Mouse (Mus musculus) limb, embryonic 13.5 days (tissue): ENCODE results near the gene Wnk1. TPM values are rescaled to one million over a fixed set of nuclear protein-coding genes. Genes with fewer than 3 reads are reported as not detected.

ENCODE experiments used
- ATAC-seq: fragments of 200-750 bp; cut with Nextera tagmentation; 2 replicates; pipeline ENCODE4 v1.8.0; 2017; ENCODE audit warnings: low read depth, moderate number of reproducible peaks, moderate TSS enrichment; ENCODE audit not compliant: low FRiP score
- H3K27ac ChIP-seq: fragments of 300-500 bp; sonication (generic); 2 replicates; pipeline ENCODE4 v1.5.1; 2015; ENCODE audit warnings: inconsistent platforms, mild to moderate bottlenecking, moderate library complexity
- H3K27me3 ChIP-seq: fragments of 300-500 bp; sonication (generic); 2 replicates; pipeline ENCODE4 v1.6.1; 2015; ENCODE audit warnings: mild to moderate bottlenecking, inconsistent platforms
- H3K36me3 ChIP-seq: fragments of 300-500 bp; sonication (generic); 2 replicates; pipeline ENCODE4 v1.6.1; 2015; ENCODE audit warnings: inconsistent platforms, mild to moderate bottlenecking, moderate library complexity
- H3K4me1 ChIP-seq: fragments of 300-500 bp; sonication (generic); 2 replicates; pipeline ENCODE4 v1.6.1; 2015; ENCODE audit warnings: inconsistent platforms
- H3K4me2 ChIP-seq: fragments of 300-500 bp; sonication (generic); replicated peaks from 2 replicates; pipeline ENCODE4 v1.6.1; 2015; ENCODE audit warnings: inconsistent platforms, mild to moderate bottlenecking, moderate library complexity
- H3K4me3 ChIP-seq: fragments of 300-500 bp; sonication (generic); 2 replicates; pipeline ENCODE4 v1.5.1; 2015; ENCODE audit warnings: moderate library complexity, mild to moderate bottlenecking, inconsistent platforms
- H3K9ac ChIP-seq: fragments of 300-500 bp; sonication (generic); 2 replicates; pipeline ENCODE4 v1.6.1; 2015; ENCODE audit warnings: mild to moderate bottlenecking, inconsistent platforms
- H3K9me3 ChIP-seq: fragments of 300-500 bp; sonication (generic); 2 replicates; pipeline ENCODE4 v1.6.1; 2016; ENCODE audit warnings: inconsistent platforms
- WGBS: fragments of 180-500 bp; shearing (Covaris S2); methylation state at CpG from one replicate; pipeline ENCODE4 v1.1.7; 2015; 5-methylcytosine and 5-hydroxymethylcytosine counted together
- polyA plus RNA-seq: library from polyadenylated mRNA; unstranded; fragments of >200 nt; fragmentation: Nextera tagmentation; extraction: Ambion mirVana; gene quantifications from 2 replicates; pipeline ENCODE4 v1.2.1, GENCODE M21; 2015

Wnk1 gene
- polyA plus RNA-seq, 1 experiment from 2014 or later = 68.9 TPM

GRCm38 (mm10) chr6:120039256-120039563 is 738 bp upstream of the Wnk1 start:
- H3K9ac ChIP-seq = peak overlapping the region; percentile 59
- ATAC-seq = no peak
- peaks cover 19% of the 10 kb centered on the region for H3K4me1 ChIP-seq
- under 1% methylated on average over 9 of the region's 9 CpGs for WGBS
- peak overlapping the region; percentile 87 for H3K4me2 ChIP-seq
- peak overlapping the region; percentile 84 for H3K27ac ChIP-seq
- peak overlapping the region; percentile 97 for H3K4me3 ChIP-seq
- no peaks in the 10 kb centered on the region for H3K9me3 ChIP-seq
- H3K36me3 ChIP-seq = no peaks in the 10 kb centered on the region
- no peaks in the 10 kb centered on the region for H3K27me3 ChIP-seq

- H3K27me3 ChIP-seq = no peaks in the 10 kb centered on the region
- H3K27ac ChIP-seq = peak overlapping the region; percentile 99
- no peaks in the 10 kb centered on the region for H3K36me3 ChIP-seq
- WGBS = under 1% methylated on average over 71 of the region's 85 CpGs
- peak overlapping the region; percentile 95 for H3K9ac ChIP-seq
- peaks cover 19% of the 10 kb centered on the region for H3K4me1 ChIP-seq
- H3K4me2 ChIP-seq = peak overlapping the region; percentile 94
- H3K4me3 ChIP-seq = peak overlapping the region; percentile 97
- ATAC-seq = peak; percentile 64
- H3K9me3 ChIP-seq = no peaks in the 10 kb centered on the region
Measured at GRCm38 (mm10) chr6:120037636-120038365, 671 bp downstream of the Wnk1 start.

- Histone ChIP-seq H3K4me2 (peak overlapping the region; percentile 94), H3K27me3 (no peaks in the 10 kb centered on the region), H3K36me3 (no peaks in the 10 kb centered on the region), H3K4me3 (peak overlapping the region; percentile 97), H3K9ac (peak overlapping the region; percentile 95), H3K9me3 (no peaks in the 10 kb centered on the region), H3K4me1 (peaks cover 19% of the 10 kb centered on the region), H3K27ac (0 out of 2 replicates have a peak overlapping the region, but pooled peaks have one; percentile 99)
- under 1% methylated on average over 51 of the region's 51 CpGs for WGBS
- ATAC-seq = no peak
Measured at GRCm38 (mm10) chr6:120037004-120037635, 1.4 kb downstream of the Wnk1 start.

- H3K36me3 ChIP-seq = peaks cover 23% of the 10 kb centered on the region
Measured at GRCm38 (mm10) chr6:120024577-120024976, 13.9 kb downstream of the Wnk1 start.

GRCm38 (mm10) chr6:120023746-120024145 is 14.7 kb downstream of the Wnk1 start:
- Histone ChIP-seq H3K27ac (no peak overlapping the region), H3K4me3 (no peak overlapping the region), H3K4me2 (no peak overlapping the region), H3K36me3 (peaks cover 15% of the 10 kb centered on the region), H3K9me3 (0 out of 2 replicates have a peak, but pooled peaks cover 1% of the 10 kb centered on the region), H3K27me3 (no peaks in the 10 kb centered on the region), H3K9ac (no peak overlapping the region), H3K4me1 (peaks cover 7% of the 10 kb centered on the region; the same call in 1 of the 2 replicates)
- 21% methylated on average over 1 of the region's 1 CpGs for WGBS
- no peak for ATAC-seq

More at GRCm38 (mm10) chr6:120024577-120024976, 13.9 kb downstream of the Wnk1 start:
- Histone ChIP-seq H3K9ac (no peak overlapping the region), H3K4me1 (peaks cover 7% of the 10 kb centered on the region; the same call in 1 of the 2 replicates), H3K27ac (no peak overlapping the region), H3K4me3 (no peak overlapping the region), H3K9me3 (0 out of 2 replicates have a peak, but pooled peaks cover 7% of the 10 kb centered on the region), H3K4me2 (no peak overlapping the region), H3K27me3 (no peaks in the 10 kb centered on the region)
- no peak for ATAC-seq

- H3K9me3 ChIP-seq = no peaks in the 10 kb centered on the region
- no peak overlapping the region for H3K27ac ChIP-seq
- WGBS = 92% methylated on average over 3 of the region's 3 CpGs
- H3K4me2 ChIP-seq = no peak overlapping the region
- H3K36me3 ChIP-seq = peaks cover 11% of the 10 kb centered on the region
- ATAC-seq = no peak
- no peak overlapping the region for H3K9ac ChIP-seq
- no peak overlapping the region for H3K4me3 ChIP-seq
- peaks cover 7% of the 10 kb centered on the region; the same call in 1 of the 2 replicates for H3K4me1 ChIP-seq
- no peaks in the 10 kb centered on the region for H3K27me3 ChIP-seq
Measured at GRCm38 (mm10) chr6:120022042-120022441, 16.4 kb downstream of the Wnk1 start.

GRCm38 (mm10) chr6:120019697-120020096 is 18.8 kb downstream of the Wnk1 start:
- Histone ChIP-seq H3K4me2 (no peak overlapping the region), H3K4me1 (peaks cover 9% of the 10 kb centered on the region), H3K27me3 (no peaks in the 10 kb centered on the region), H3K9me3 (no peaks in the 10 kb centered on the region), H3K27ac (no peak overlapping the region), H3K4me3 (no peak overlapping the region), H3K9ac (no peak overlapping the region), H3K36me3 (no peaks in the 10 kb centered on the region)
- 94% methylated on average over 2 of the region's 2 CpGs for WGBS
- ATAC-seq = no peak

GRCm38 (mm10) chr6:120013125-120013524 is 25.3 kb downstream of the Wnk1 start:
- Histone ChIP-seq H3K4me1 (peaks cover 6% of the 10 kb centered on the region; the same call in 1 of the 2 replicates), H3K27ac (no peak overlapping the region), H3K9me3 (no peaks in the 10 kb centered on the region), H3K4me2 (no peak overlapping the region), H3K4me3 (no peak overlapping the region), H3K36me3 (no peaks in the 10 kb centered on the region), H3K27me3 (no peaks in the 10 kb centered on the region), H3K9ac (no peak overlapping the region)
- WGBS = 82% methylated on average over 1 of the region's 1 CpGs
- no peak for ATAC-seq

GRCm38 (mm10) chr6:120011440-120011839 is 27.0 kb downstream of the Wnk1 start:
- H3K4me3 ChIP-seq = no peak overlapping the region
- peaks cover 6% of the 10 kb centered on the region; the same call in 1 of the 2 replicates for H3K4me1 ChIP-seq
- H3K36me3 ChIP-seq = no peaks in the 10 kb centered on the region
- H3K4me2 ChIP-seq = no peak overlapping the region
- 86% methylated on average over 1 of the region's 1 CpGs for WGBS
- no peak for ATAC-seq
- H3K9ac ChIP-seq = no peak overlapping the region
- H3K27ac ChIP-seq = no peak overlapping the region
- no peaks in the 10 kb centered on the region for H3K27me3 ChIP-seq
- no peaks in the 10 kb centered on the region for H3K9me3 ChIP-seq

- peaks cover 6% of the 10 kb centered on the region; the same call in 1 of the 2 replicates for H3K4me1 ChIP-seq
- H3K36me3 ChIP-seq = no peaks in the 10 kb centered on the region
- no peak overlapping the region for H3K27ac ChIP-seq
- H3K9ac ChIP-seq = no peak overlapping the region
- H3K9me3 ChIP-seq = no peaks in the 10 kb centered on the region
- no peak for ATAC-seq
- H3K4me2 ChIP-seq = no peak overlapping the region
- 79% methylated on average over 1 of the region's 1 CpGs for WGBS
- H3K4me3 ChIP-seq = no peak overlapping the region
- no peaks in the 10 kb centered on the region for H3K27me3 ChIP-seq
Measured at GRCm38 (mm10) chr6:120011001-120011400, 27.5 kb downstream of the Wnk1 start.

- no peak overlapping the region for H3K4me2 ChIP-seq
- H3K27ac ChIP-seq = no peak overlapping the region
- no peak overlapping the region for H3K9ac ChIP-seq
- H3K36me3 ChIP-seq = no peaks in the 10 kb centered on the region
- H3K4me1 ChIP-seq = peaks cover 6% of the 10 kb centered on the region; the same call in 1 of the 2 replicates
- no peaks in the 10 kb centered on the region for H3K9me3 ChIP-seq
- ATAC-seq = no peak
- H3K27me3 ChIP-seq = no peaks in the 10 kb centered on the region
- H3K4me3 ChIP-seq = no peak overlapping the region
Measured at GRCm38 (mm10) chr6:120010535-120010934, 27.9 kb downstream of the Wnk1 start.

- H3K27me3 ChIP-seq = no peaks in the 10 kb centered on the region
- H3K4me2 ChIP-seq = no peak overlapping the region
- no peaks in the 10 kb centered on the region for H3K4me1 ChIP-seq
- H3K9ac ChIP-seq = no peak overlapping the region
- H3K9me3 ChIP-seq = no peaks in the 10 kb centered on the region
- no peak for ATAC-seq
- H3K4me3 ChIP-seq = no peak overlapping the region
- H3K36me3 ChIP-seq = peaks cover 16% of the 10 kb centered on the region
- H3K27ac ChIP-seq = no peak overlapping the region
Measured at GRCm38 (mm10) chr6:120001718-120002117, 36.8 kb downstream of the Wnk1 start.
